Mouse (Mus musculus) MEL (cell line): ENCODE data around the gene Sucla2. TPM values are rescaled to one million over a fixed set of nuclear protein-coding genes. Genes with fewer than 3 reads are reported as not detected.
A peak's percentile ranks its signal among the peaks of the same experiment; 100 is the strongest.

Experiments used
- DNase-seq: peaks from one replicate; pipeline ENCODE4 v3.0.0; 2011; ENCODE audit warnings: low read depth, low spot score
- H3K27ac ChIP-seq: 2 replicates; pipeline ENCODE4 v1.5.1; 2012; ENCODE audit warnings: low read depth, mild to moderate bottlenecking, control low read depth, low read length, moderate library complexity; ENCODE audit not compliant: control insufficient read depth
- H3K27me3 ChIP-seq, 2 experiments: fragments of 150-350 bp in 1 of 2; sonication (generic) in 1 of 2; 2 replicates each; pipeline ENCODE4 v1.6.1; 2012; ENCODE audit warnings: low read length in 2 of 2, mild to moderate bottlenecking in 2 of 2, improper control_type of control experiment in 1 of 2, moderate library complexity in 1 of 2; ENCODE audit not compliant: insufficient read depth in 2 of 2, control insufficient read depth in 1 of 2
- H3K36me3 ChIP-seq, 2 experiments: 2 replicates each; pipeline ENCODE4 v1.6.1; 2012 to 2014; ENCODE audit warnings: low read length in 2 of 2, improper control_type of control experiment in 1 of 2, inconsistent platforms in 1 of 2, mild to moderate bottlenecking in 1 of 2; ENCODE audit not compliant: insufficient read depth in 2 of 2, control insufficient read depth in 1 of 2
- H3K4me1 ChIP-seq, 2 experiments: fragments of 150-350 bp in 1 of 2; sonication (generic) in 1 of 2; 2 replicates each; pipeline ENCODE4 v1.6.1; 2012; ENCODE audit warnings: low read length in 2 of 2, improper control_type of control experiment in 1 of 2, mild to moderate bottlenecking in 1 of 2; ENCODE audit not compliant: insufficient read depth in 2 of 2, control insufficient read depth in 1 of 2
- H3K4me3 ChIP-seq, 2 experiments: fragments of 150-350 bp in 1 of 2; sonication (generic) in 1 of 2; 2 replicates each; pipeline ENCODE4 v1.5.1; 2012; ENCODE audit warnings: low read depth in 2 of 2, low read length in 2 of 2, mild to moderate bottlenecking in 2 of 2, moderate library complexity in 2 of 2, control low read depth in 1 of 2, improper control_type of control experiment in 1 of 2; ENCODE audit not compliant: control insufficient read depth in 1 of 2, insufficient read depth in 1 of 2
- H3K79me2 ChIP-seq: 2 replicates; pipeline ENCODE4 v1.6.1; 2012; ENCODE audit warnings: mild to moderate bottlenecking, low read length, moderate library complexity; ENCODE audit not compliant: control insufficient read depth, poor library complexity, insufficient read depth
- H3K9ac ChIP-seq: 2 replicates; pipeline ENCODE4 v1.6.1; 2012; ENCODE audit warnings: low read depth, mild to moderate bottlenecking, control low read depth, low read length, moderate library complexity; ENCODE audit not compliant: control insufficient read depth, poor library complexity, severe bottlenecking
- H3K9me3 ChIP-seq: fragments of 150-350 bp; sonication (generic); replicated peaks from 2 replicates; pipeline ENCODE4 v1.6.1; 2012; ENCODE audit warnings: mild to moderate bottlenecking, low read length, improper control_type of control experiment, moderate library complexity; ENCODE audit not compliant: insufficient read depth
- CHD1 ChIP-seq: IDR thresholded peaks from 2 replicates; pipeline ENCODE4 v1.6.1; 2012; ENCODE audit warnings: low read depth, mild to moderate bottlenecking, inconsistent platforms, low read length, improper control_type of control experiment
- E2F4 ChIP-seq: IDR thresholded peaks from 2 replicates; pipeline ENCODE4 v1.6.1; 2011; ENCODE audit warnings: low read depth, low read length, improper control_type of control experiment, borderline replicate concordance
- EP300 ChIP-seq, 2 experiments: IDR thresholded peaks; 2 replicates each; pipeline ENCODE4 v1.6.1; 2011; ENCODE audit warnings: improper control_type of control experiment in 2 of 2, low read length in 2 of 2, low read depth in 1 of 2, mild to moderate bottlenecking in 1 of 2
- ETS1 ChIP-seq: IDR thresholded peaks from 2 replicates; pipeline ENCODE4 v1.6.1; 2012; ENCODE audit warnings: low read depth, mild to moderate bottlenecking, inconsistent platforms, low read length, improper control_type of control experiment, moderate library complexity
- GABPA ChIP-seq: IDR thresholded peaks from 2 replicates; pipeline ENCODE4 v1.6.1; 2012; ENCODE audit warnings: low read depth, mild to moderate bottlenecking, inconsistent platforms, low read length, improper control_type of control experiment, moderate library complexity
- GATA1 ChIP-seq: IDR thresholded peaks from 2 replicates; pipeline ENCODE4 v1.6.1; 2011; ENCODE audit warnings: low read depth, low read length, improper control_type of control experiment
- JUND ChIP-seq: IDR thresholded peaks from 2 replicates; pipeline ENCODE4 v1.6.1; 2011; ENCODE audit warnings: low read depth, mild to moderate bottlenecking, improper control_type of control experiment, low read length
- KAT2A ChIP-seq: conservative IDR thresholded peaks from 2 replicates; pipeline ENCODE4 v1.6.1; 2012; ENCODE audit warnings: low read depth, low read length, improper control_type of control experiment, inconsistent platforms
- MAX ChIP-seq: IDR thresholded peaks from 2 replicates; pipeline ENCODE4 v1.6.1; 2011; ENCODE audit warnings: low read length, improper control_type of control experiment
- MEF2A ChIP-seq: IDR thresholded peaks from 2 replicates; pipeline ENCODE4 v1.6.1; 2014; ENCODE audit warnings: low read depth, mild to moderate bottlenecking, inconsistent platforms, low read length, improper control_type of control experiment; ENCODE audit not compliant: poor library complexity, insufficient replicate concordance, severe bottlenecking; ENCODE audit errors: extremely low read depth
- MYB ChIP-seq: IDR thresholded peaks from 2 replicates; pipeline ENCODE4 v1.6.1; 2011; ENCODE audit warnings: mild to moderate bottlenecking, low read depth, low read length, improper control_type of control experiment
- MYC ChIP-seq: IDR thresholded peaks from 2 replicates; pipeline ENCODE4 v1.6.1; 2011; ENCODE audit warnings: low read depth, mild to moderate bottlenecking, low read length, improper control_type of control experiment, moderate library complexity
- NELFE ChIP-seq: IDR thresholded peaks from 2 replicates; pipeline ENCODE4 v1.6.1; 2011; ENCODE audit warnings: low read depth, low read length, improper control_type of control experiment
- NRF1 ChIP-seq: IDR thresholded peaks from 2 replicates; pipeline ENCODE4 v1.6.1; 2014; ENCODE audit warnings: low read depth, mild to moderate bottlenecking, inconsistent platforms, low read length, improper control_type of control experiment, moderate library complexity; ENCODE audit not compliant: poor library complexity, insufficient read depth, severe bottlenecking
- POLR2A ChIP-seq, 2 experiments: IDR thresholded peaks; 2 replicates each; pipeline ENCODE4 v1.6.1; 2011 to 2012; ENCODE audit warnings: low read length in 2 of 2, mild to moderate bottlenecking in 2 of 2, control low read depth in 1 of 2, improper control_type of control experiment in 1 of 2, low read depth in 1 of 2, moderate library complexity in 1 of 2; ENCODE audit not compliant: control insufficient read depth in 1 of 2, insufficient read depth in 1 of 2, poor library complexity in 1 of 2
- POLR2AphosphoS2 ChIP-seq: IDR thresholded peaks from 2 replicates; pipeline ENCODE4 v1.6.1; 2011; ENCODE audit warnings: low read length, improper control_type of control experiment
- POLR2AphosphoS5 ChIP-seq: IDR thresholded peaks from 2 replicates; pipeline ENCODE4 v1.6.1; 2012; ENCODE audit warnings: low read depth, borderline replicate concordance, mild to moderate bottlenecking, inconsistent platforms, low read length, moderate library complexity, mixed read lengths
- RAD21 ChIP-seq: IDR thresholded peaks from 2 replicates; pipeline ENCODE4 v1.6.1; 2011; ENCODE audit warnings: mild to moderate bottlenecking, low read depth, low read length, improper control_type of control experiment
- TAL1 ChIP-seq: IDR thresholded peaks from 2 replicates; pipeline ENCODE4 v1.6.1; 2012; ENCODE audit warnings: mild to moderate bottlenecking, inconsistent platforms, low read length, moderate library complexity, mixed read lengths
- TCF12 ChIP-seq: IDR thresholded peaks from 2 replicates; pipeline ENCODE4 v1.6.1; 2014; ENCODE audit warnings: low read depth, mild to moderate bottlenecking, inconsistent platforms, low read length, improper control_type of control experiment, moderate library complexity
- UBTF ChIP-seq: IDR thresholded peaks from 2 replicates; pipeline ENCODE4 v1.6.1; 2012; ENCODE audit warnings: low read depth, mild to moderate bottlenecking, inconsistent platforms, low read length, improper control_type of control experiment, moderate library complexity, borderline replicate concordance; ENCODE audit not compliant: insufficient read depth
- ZKSCAN1 ChIP-seq: IDR thresholded peaks from 2 replicates; pipeline ENCODE4 v1.6.1; 2012; ENCODE audit warnings: low read depth, mild to moderate bottlenecking, inconsistent platforms, low read length, improper control_type of control experiment, moderate library complexity
- ZMIZ1 ChIP-seq: IDR thresholded peaks from 2 replicates; pipeline ENCODE4 v1.6.1; 2012; ENCODE audit warnings: low read depth, mild to moderate bottlenecking, inconsistent platforms, low read length, improper control_type of control experiment, moderate library complexity
- ZNF384 ChIP-seq: IDR thresholded peaks from 2 replicates; pipeline ENCODE4 v1.6.1; 2012; ENCODE audit warnings: low read depth, mild to moderate bottlenecking, inconsistent platforms, low read length, improper control_type of control experiment
- polyA plus RNA-seq, 2 experiments: library from polyadenylated mRNA; stranded (reverse) in 1 of 2; unstranded in 1 of 2; fragments of >175 nt in 1 of 2; fragments of >200 nt in 1 of 2; gene quantifications; 2 replicates each; pipeline versions ENCODE4 v1.2.1 to v1.2.4; 2012; ENCODE audit warnings: low replicate concordance in 2 of 2, low read depth in 1 of 2; ENCODE audit not compliant: insufficient read length in 2 of 2, insufficient read depth in 1 of 2, missing spikeins in 1 of 2
- total RNA-seq: library from RNA; depleted of rRNA; stranded (reverse); fragments of 300-350 nt; gene quantifications from 2 replicates; pipeline ENCODE4 v1.2.3, GENCODE M21; 2012

Sucla2 gene
- total and polyA plus RNA-seq, 3 experiments, result 59.4 to 65.5 (median 61.6) TPM

- no peak for TF ChIP-seq NELFE
- no peak for TF ChIP-seq TCF12
- TF ChIP-seq MYC, result no peak
- no peak for TF ChIP-seq MEF2A
- no peak for TF ChIP-seq MAX
Measured at GRCm38 (mm10) chr14:73571143-73571542, 46.0 kb downstream of the Sucla2 start.

DNA sequence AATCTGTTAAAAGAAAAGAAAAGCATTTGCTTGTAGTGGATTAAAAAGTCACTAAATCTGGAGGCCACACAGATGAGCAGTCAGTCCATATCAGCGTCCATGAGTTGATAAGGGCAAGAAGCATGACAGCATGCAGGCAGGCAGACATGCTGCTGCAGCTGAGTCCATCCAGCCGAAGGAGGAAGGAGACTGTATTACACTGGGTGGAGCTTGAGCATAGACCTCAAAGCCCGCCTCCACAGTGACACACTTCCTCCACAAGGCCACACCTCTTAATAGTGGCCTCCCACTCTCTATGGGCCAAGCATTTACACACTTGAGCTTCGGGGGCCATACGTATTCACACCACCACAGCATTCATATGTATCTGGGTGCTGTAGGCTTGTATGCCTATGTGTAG is 48.9 kb downstream of the Sucla2 start:
- H3K4me1 ChIP-seq, result no peaks in the 10 kb centered on the region

More at GRCm38 (mm10) chr14:73571143-73571542, 46.0 kb downstream of the Sucla2 start:
- DNase-seq, result no peak
- Histone ChIP-seq H3K36me3 (peaks cover 0 to 7% of the 10 kb centered on the region in 2 experiments; a peak in 2 of 4 replicates), H3K27ac (no peak overlapping the region), H3K4me1 (no peaks in the 10 kb centered on the region), H3K79me2 (peaks cover 2% of the 10 kb centered on the region; the same call in 1 of the 2 replicates), H3K4me3 (no peak overlapping the region), H3K9me3 (no peaks in the 10 kb centered on the region), H3K9ac (no peak overlapping the region), H3K27me3 (no peaks in the 10 kb centered on the region)

GRCm38 (mm10) chr14:73576336-73576735 is 51.2 kb downstream of the Sucla2 start:
- Histone ChIP-seq H3K9ac (no peak overlapping the region), H3K4me1 (no peaks in the 10 kb centered on the region), H3K79me2 (peaks cover 2% of the 10 kb centered on the region; the same call in 1 of the 2 replicates), H3K27me3 (no peaks in the 10 kb centered on the region), H3K27ac (no peak overlapping the region), H3K36me3 (peaks cover 0 to 19% of the 10 kb centered on the region in 2 experiments; a peak in 2 of 4 replicates), H3K9me3 (no peaks in the 10 kb centered on the region), H3K4me3 (no peak overlapping the region)
- TF ChIP-seq ZNF384 (no peak), POLR2AphosphoS5 (no peak), GATA1 (no peak), EP300 (IDR thresholded peaks at IDR 0.05; ENCODE audit: low read depth in 1 of 2, low read length in 2 of 2) (no peak), ZMIZ1 (no peak), GABPA (no peak), ZKSCAN1 (no peak), RAD21 (no peak), POLR2AphosphoS2 (no peak), KAT2A (no peak), UBTF (no peak), JUND (no peak), CHD1 (no peak), E2F4 (no peak), MYB (no peak), NRF1 (no peak), POLR2A (IDR thresholded peaks at IDR 0.05; ENCODE audit: control insufficient read depth in 1 of 2, insufficient read depth in 1 of 2, low read depth in 1 of 2, low read length in 2 of 2, poor library complexity in 1 of 2) (no peak), TCF12 (no peak), TAL1 (no peak)
- no peak for DNase-seq

More for the DNA sequence above, 48.9 kb downstream of the Sucla2 start:
- no peaks in the 10 kb centered on the region for H3K27me3 ChIP-seq
- peak; percentile 52 for DNase-seq
- H3K36me3 ChIP-seq, result peaks cover 0 to 8% of the 10 kb centered on the region in 2 experiments; a peak in 2 of 4 replicates
- no peak overlapping the region for H3K9ac ChIP-seq
- H3K27ac ChIP-seq, result no peak overlapping the region
- no peak overlapping the region for H3K4me3 ChIP-seq
- TF ChIP-seq RAD21 (no peak), ETS1 (0 out of 2 replicates have a peak, but pooled peaks have one; percentile 14), GATA1 (0 out of 2 replicates have a peak, but pooled peaks have one; percentile 14)
- peaks cover 2% of the 10 kb centered on the region; the same call in 1 of the 2 replicates for H3K79me2 ChIP-seq
- H3K9me3 ChIP-seq, result no peaks in the 10 kb centered on the region
